Mouse (Mus musculus): ENCODE data around the gene Hnrnpab.
A peak's percentile ranks its signal among the peaks of the same experiment; 100 is the strongest.

GRCm38 (mm10) chr11:51582713-51583112, 23.9 kb downstream of the Hnrnpab start:
- TF ChIP-seq EP300 (IDR thresholded peaks at IDR 0.05) (no peak), CTCF (IDR thresholded peaks at IDR 0.05) (peak; percentile 83)
